19 mouse cellular contexts compared by ENCODE assay signal in the genomic region with DNA sequence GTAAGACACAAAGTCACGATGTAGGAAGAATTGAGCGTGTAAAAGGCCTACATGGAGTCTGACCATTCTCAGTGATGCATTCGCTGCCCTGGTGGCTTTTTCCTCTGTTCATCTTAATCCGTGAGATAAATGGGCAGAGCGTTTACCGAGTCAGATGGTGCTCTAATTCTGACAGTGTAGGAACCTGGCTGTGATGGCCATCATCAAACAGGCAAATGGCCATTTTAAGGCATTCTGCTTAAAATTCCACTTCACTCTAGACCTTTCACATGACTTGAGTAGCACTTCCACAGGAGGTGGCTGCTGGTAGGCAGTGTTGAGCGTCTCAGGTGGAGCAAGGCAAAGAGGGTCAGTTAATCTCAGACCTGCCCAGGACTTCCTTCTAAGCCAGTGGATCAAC. TPM values are rescaled to one million over a fixed set of nuclear protein-coding genes. Genes with fewer than 3 reads are reported as not detected.
DNase-seq lines count a peak whose midpoint lies in the region; ATAC-seq and TF ChIP-seq lines count a peak whose summit lies in the region.
"Had no signal": no experiment of that assay in that cellular context is flagged by ENCODE, and none has a peak within 500 bp of the region (broad histone marks: within the 10 kb centered on the region; RNA-seq: fewer than 3 reads in every experiment).

No protein-coding gene starts in this region.

- DNase-seq in forebrain, embryonic 14.5 days (ENCODE audit: low spot score): no peak
- no peak for DNase-seq in forebrain, postnatal 0 days
- no peak for DNase-seq in midbrain, embryonic 10.5 days (ENCODE audit: low spot score)
- DNase-seq in hindbrain, embryonic 14.5 days (ENCODE audit: low spot score): no peak
- no peak for DNase-seq in gastrocnemius, adult 18-20 months (ENCODE audit: low spot score)
- DNase-seq in spleen, postnatal 36 days (ENCODE audit: low spot score in 2 of 2): no peak
- DNase-seq: adrenal gland, adult 2 months; gastrocnemius, postnatal 14 days; heart, adult 2 months; heart, postnatal 4 days; kidney, adult 11 months; liver, embryonic 13.5 days; lung, embryonic 14.5 days; lung, postnatal 36 days; right cerebral cortex, postnatal 25 days had no signal

- no peak for ATAC-seq in forebrain, embryonic 14.5 days
- no peak for ATAC-seq in forebrain, postnatal 0 days
- ATAC-seq in midbrain, embryonic 12.5 days (ENCODE audit: low FRiP score, low read depth): no peak
- ATAC-seq in hindbrain, embryonic 14.5 days (ENCODE audit: low FRiP score): no peak
- ATAC-seq in neural tube, embryonic 12.5 days (ENCODE audit: low FRiP score, low read depth): no peak

- H3K4me3 ChIP-seq in forebrain, embryonic 14.5 days (ENCODE audit: low read depth, low read length): no peak overlapping the region
- H3K4me3 ChIP-seq in forebrain, postnatal 0 days (ENCODE audit: low read depth, low read length): no peak overlapping the region
- H3K4me3 ChIP-seq in midbrain, embryonic 12.5 days: no peak overlapping the region
- H3K4me3 ChIP-seq in midbrain, embryonic 10.5 days: no peak overlapping the region
- H3K4me3 ChIP-seq in hindbrain, embryonic 14.5 days (replicated peaks; ENCODE audit: low read length): no peak overlapping the region
- H3K4me3 ChIP-seq in neural tube, embryonic 12.5 days: no peak overlapping the region
- H3K4me3 ChIP-seq: embryonic facial prominence, embryonic 13.5 days; heart, adult 2 months; limb, embryonic 13.5 days; liver, embryonic 13.5 days had no signal

- H3K9ac ChIP-seq in forebrain, embryonic 14.5 days (ENCODE audit: low read length): no peak overlapping the region
- no peak overlapping the region for H3K9ac ChIP-seq in forebrain, postnatal 0 days
- H3K9ac ChIP-seq in midbrain, embryonic 12.5 days (replicated peaks): no peak overlapping the region
- H3K9ac ChIP-seq in hindbrain, embryonic 14.5 days: no peak overlapping the region
- H3K9ac ChIP-seq in neural tube, embryonic 12.5 days: no peak overlapping the region
- H3K9ac ChIP-seq: embryonic facial prominence, embryonic 13.5 days; limb, embryonic 13.5 days; liver, embryonic 13.5 days; lung, embryonic 14.5 days had no signal

- peak overlapping the region; percentile 73; the same call in 1 of the 2 replicates for H3K27ac ChIP-seq in forebrain, embryonic 14.5 days (ENCODE audit: low read depth, low read length)
- H3K27ac ChIP-seq in forebrain, postnatal 0 days (ENCODE audit: low read depth, low read length): no peak overlapping the region
- peak overlapping the region; percentile 75 for H3K27ac ChIP-seq in midbrain, embryonic 12.5 days (replicated peaks)
- no peak overlapping the region for H3K27ac ChIP-seq in midbrain, embryonic 10.5 days (replicated peaks)
- H3K27ac ChIP-seq in hindbrain, embryonic 14.5 days: peak overlapping the region; percentile 78
- peak overlapping the region; percentile 77; the same call in 1 of the 2 replicates for H3K27ac ChIP-seq in neural tube, embryonic 12.5 days
- H3K27ac ChIP-seq: embryonic facial prominence, embryonic 13.5 days; heart, adult 2 months; limb, embryonic 13.5 days; liver, embryonic 13.5 days had no signal

- H3K9me3 ChIP-seq in forebrain, embryonic 14.5 days (replicated peaks; ENCODE audit: control insufficient read depth, low read length): no peaks in the 10 kb centered on the region
- no peaks in the 10 kb centered on the region for H3K9me3 ChIP-seq in forebrain, postnatal 0 days (ENCODE audit: low read length)
- H3K9me3 ChIP-seq in midbrain, embryonic 12.5 days: no peaks in the 10 kb centered on the region
- no peaks in the 10 kb centered on the region for H3K9me3 ChIP-seq in midbrain, embryonic 10.5 days (replicated peaks)
- H3K9me3 ChIP-seq in hindbrain, embryonic 14.5 days (ENCODE audit: control insufficient read depth, low read length): no peaks in the 10 kb centered on the region
- H3K9me3 ChIP-seq in neural tube, embryonic 12.5 days: no peaks in the 10 kb centered on the region
- H3K9me3 ChIP-seq: embryonic facial prominence, embryonic 13.5 days; limb, embryonic 13.5 days; liver, embryonic 13.5 days had no signal

- H3K27me3 ChIP-seq in forebrain, embryonic 14.5 days (replicated peaks; ENCODE audit: control insufficient read depth, insufficient read depth, low read length): no peaks in the 10 kb centered on the region
- H3K27me3 ChIP-seq in forebrain, postnatal 0 days (ENCODE audit: insufficient read depth, low read length): no peaks in the 10 kb centered on the region
- no peaks in the 10 kb centered on the region for H3K27me3 ChIP-seq in midbrain, embryonic 12.5 days
- H3K27me3 ChIP-seq in midbrain, embryonic 10.5 days (ENCODE audit: low read depth, poor library complexity, severe bottlenecking): no peaks in the 10 kb centered on the region
- H3K27me3 ChIP-seq in hindbrain, embryonic 14.5 days (ENCODE audit: control insufficient read depth, insufficient read depth, low read length): no peaks in the 10 kb centered on the region
- no peaks in the 10 kb centered on the region for H3K27me3 ChIP-seq in neural tube, embryonic 12.5 days (replicated peaks)
- H3K27me3 ChIP-seq: embryonic facial prominence, embryonic 13.5 days; limb, embryonic 13.5 days; liver, embryonic 13.5 days had no signal

- no peaks in the 10 kb centered on the region for H3K36me3 ChIP-seq in forebrain, embryonic 14.5 days (ENCODE audit: control insufficient read depth, insufficient read depth, low read length)
- H3K36me3 ChIP-seq in forebrain, postnatal 0 days (ENCODE audit: insufficient read depth): no peaks in the 10 kb centered on the region
- no peaks in the 10 kb centered on the region for H3K36me3 ChIP-seq in midbrain, embryonic 12.5 days
- H3K36me3 ChIP-seq in midbrain, embryonic 10.5 days: no peaks in the 10 kb centered on the region
- no peaks in the 10 kb centered on the region for H3K36me3 ChIP-seq in hindbrain, embryonic 14.5 days (replicated peaks; ENCODE audit: control insufficient read depth, insufficient read depth)
- no peaks in the 10 kb centered on the region for H3K36me3 ChIP-seq in neural tube, embryonic 12.5 days
- H3K36me3 ChIP-seq: embryonic facial prominence, embryonic 13.5 days; limb, embryonic 13.5 days; liver, embryonic 13.5 days had no signal

- no peak for TF ChIP-seq CTCF in forebrain, postnatal 0 days (IDR thresholded peaks at IDR 0.05; ENCODE audit: low read depth)

- H3K4me1 ChIP-seq in forebrain, embryonic 14.5 days (ENCODE audit: control insufficient read depth, insufficient read depth, low read length): no peaks in the 10 kb centered on the region; the same call in none of the 2 replicates
- peaks cover 8% of the 10 kb centered on the region; the same call in 1 of the 2 replicates for H3K4me1 ChIP-seq in forebrain, postnatal 0 days (ENCODE audit: insufficient read depth)
- H3K4me1 ChIP-seq in midbrain, embryonic 12.5 days: peaks cover 51% of the 10 kb centered on the region
- peaks cover 30% of the 10 kb centered on the region for H3K4me1 ChIP-seq in midbrain, embryonic 10.5 days
- peaks cover 50% of the 10 kb centered on the region for H3K4me1 ChIP-seq in hindbrain, embryonic 14.5 days (replicated peaks; ENCODE audit: control insufficient read depth, insufficient read depth, low read length)
- H3K4me1 ChIP-seq in neural tube, embryonic 12.5 days: peaks cover 54% of the 10 kb centered on the region

- H3K4me2 ChIP-seq in forebrain, embryonic 14.5 days (ENCODE audit: low read length): no peak overlapping the region
- no peak overlapping the region for H3K4me2 ChIP-seq in forebrain, postnatal 0 days (ENCODE audit: low read depth)
- H3K4me2 ChIP-seq in midbrain, embryonic 12.5 days (replicated peaks): no peak overlapping the region
- 0 out of 2 replicates have a peak overlapping the region, but pooled peaks have one; percentile 36 for H3K4me2 ChIP-seq in hindbrain, embryonic 14.5 days (replicated peaks)
- peak overlapping the region; percentile 30 for H3K4me2 ChIP-seq in neural tube, embryonic 12.5 days (replicated peaks)
- H3K4me2 ChIP-seq: embryonic facial prominence, embryonic 13.5 days; limb, embryonic 13.5 days; liver, embryonic 13.5 days; lung, embryonic 14.5 days had no signal

- 90% methylated on average over 7 of the region's 7 CpGs for WGBS in forebrain, embryonic 14.5 days
- 87% methylated on average over 7 of the region's 7 CpGs for WGBS in forebrain, postnatal 0 days
- WGBS in midbrain, embryonic 12.5 days: 85% methylated on average over 7 of the region's 7 CpGs
- 90% methylated on average over 7 of the region's 7 CpGs for WGBS in midbrain, embryonic 10.5 days
- WGBS in hindbrain, embryonic 14.5 days: 80% methylated on average over 7 of the region's 7 CpGs
- 80% methylated on average over 7 of the region's 7 CpGs for WGBS in neural tube, embryonic 12.5 days

RNA-seq across cellular contexts. Expression of gene Map3k13, which starts 58.2 kb away (rescaled TPM):
- polyA plus RNA-seq in forebrain, embryonic 14.5 days (2014; fragmentation: Nextera tagmentation; extraction: Ambion mirVana): 4.2 and 6.2 TPM in 2 replicates
- 7.0 and 8.7 TPM in 2 replicates for total RNA-seq in forebrain, postnatal 0 days (2014; rRNA removed)
- 1.3 and 3.0 TPM in 2 replicates for polyA plus RNA-seq in forebrain, postnatal 0 days (2015; fragmentation: Nextera tagmentation; extraction: Ambion mirVana)
- polyA plus RNA-seq in midbrain, embryonic 12.5 days (2016; fragmentation: Nextera tagmentation; extraction: Ambion mirVana): 8.0 and 9.3 TPM in 2 replicates
- 2.1 and 4.2 TPM in 2 replicates for polyA plus RNA-seq in midbrain, embryonic 10.5 days (2016; fragmentation: Nextera tagmentation; extraction: Ambion mirVana)
- polyA plus RNA-seq in hindbrain, embryonic 14.5 days (2014; fragmentation: Nextera tagmentation; extraction: Ambion mirVana): 8.3 and 8.5 TPM in 2 replicates
- 11.0 and 12.2 TPM in 2 replicates for polyA plus RNA-seq in neural tube, embryonic 12.5 days (2016; fragmentation: Nextera tagmentation; extraction: Ambion mirVana)
- under 1 TPM; 0.59 to 0.64 TPM for total RNA-seq in gastrocnemius, adult 18-20 months (2021)

Comparison
In these comparisons a context has a peak if more than half of its experiments do, and no peak if none do; other contexts are left out.
1. H3K27ac ChIP-seq: peak in forebrain, embryonic 14.5 days (single experiment), midbrain, embryonic 12.5 days (single experiment), hindbrain, embryonic 14.5 days (single experiment) and neural tube, embryonic 12.5 days (single experiment); none in forebrain, postnatal 0 days (single experiment) and midbrain, embryonic 10.5 days (single experiment).
2. H3K4me2 ChIP-seq: peak in hindbrain, embryonic 14.5 days (single experiment) and neural tube, embryonic 12.5 days (single experiment); none in forebrain, embryonic 14.5 days (single experiment), forebrain, postnatal 0 days (single experiment) and midbrain, embryonic 12.5 days (single experiment).